Mouse (Mus musculus) C3H10T1/2 (cell line): ENCODE data around the gene Tas2r118. TPM values are rescaled to one million over a fixed set of nuclear protein-coding genes. Genes with fewer than 3 reads are reported as not detected.

Source experiments
- polyA plus RNA-seq, 2 experiments: library from polyadenylated mRNA; unstranded; fragments of >200 nt; fragmentation: generic; extraction: Trizol; gene quantifications; one replicate each; pipeline ENCODE4 v1.2.1; 2012; ENCODE audit warnings: missing spikeins in 2 of 2

Tas2r118 gene
- not detected for polyA plus RNA-seq

GRCm38 (mm10) chr6:23969960-23970359, at the start of gene Tas2r118:
TSS of gene Tas2r118 (minus strand) at chr6:23970060.

Other genes starting within 250 kb of the Tas2r118 start
- gene Cadps2, start 130.6 kb downstream of the Tas2r118 start, polyA plus RNA-seq, result not detected
- gene Slc13a1, start 198.0 kb upstream of the Tas2r118 start, polyA plus RNA-seq, result not detected